Mouse (Mus musculus) embryo, embryonic 11.5 days (tissue): ENCODE measurements around the gene Gpr143.
"Not testable (repeated sequence)": the region's sequence is repeated elsewhere in the genome, so short reads cannot be mapped to it uniquely, and the experiment has no call there.

ENCODE experiments used
- DNase-seq: peaks from one replicate; pipeline ENCODE4 v3.0.0-alpha.2; 2012; ENCODE audit warnings: low read depth, low spot score

The Gpr143 gene

DNA sequence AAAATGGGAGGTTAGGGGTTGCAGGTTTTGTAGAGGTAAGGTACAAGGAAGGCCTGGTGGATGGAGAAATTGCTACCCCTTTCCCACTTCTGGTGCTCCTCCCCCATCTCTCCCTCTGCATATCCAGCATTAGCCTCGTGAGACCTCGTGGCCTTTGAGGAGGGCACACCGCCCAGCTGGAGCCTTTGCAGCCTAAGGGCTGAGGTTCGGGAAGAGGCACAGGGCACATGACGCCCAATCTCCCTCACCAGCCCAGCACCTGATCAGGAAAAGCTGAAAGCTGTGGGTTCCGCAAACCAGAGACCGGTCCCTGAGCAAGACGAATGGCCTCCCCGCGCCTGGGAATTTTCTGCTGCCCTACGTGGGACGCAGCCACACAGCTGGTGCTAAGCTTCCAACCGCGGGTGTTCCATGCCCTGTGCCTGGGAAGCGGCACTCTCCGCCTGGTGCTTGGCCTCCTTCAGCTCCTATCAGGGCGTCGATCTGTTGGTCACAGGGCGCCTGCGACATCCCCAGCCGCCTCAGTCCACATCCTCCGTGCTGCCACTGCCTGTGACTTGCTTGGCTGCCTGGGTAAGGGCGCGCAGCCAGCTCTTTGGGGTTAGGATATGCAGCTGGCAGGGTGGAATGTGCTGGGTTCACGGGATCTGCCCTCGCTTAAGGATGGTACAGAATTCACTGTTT, at the start of gene Gpr143:
Gene Gpr143 (plus strand): TSS at position 202 of the 684 bp plus-strand sequence.
- no peak for DNase-seq

GRCm38 (mm10) chrX:152735283-152735682, 46.4 kb upstream of the Gpr143 start:
- DNase-seq, result no peak

DNA sequence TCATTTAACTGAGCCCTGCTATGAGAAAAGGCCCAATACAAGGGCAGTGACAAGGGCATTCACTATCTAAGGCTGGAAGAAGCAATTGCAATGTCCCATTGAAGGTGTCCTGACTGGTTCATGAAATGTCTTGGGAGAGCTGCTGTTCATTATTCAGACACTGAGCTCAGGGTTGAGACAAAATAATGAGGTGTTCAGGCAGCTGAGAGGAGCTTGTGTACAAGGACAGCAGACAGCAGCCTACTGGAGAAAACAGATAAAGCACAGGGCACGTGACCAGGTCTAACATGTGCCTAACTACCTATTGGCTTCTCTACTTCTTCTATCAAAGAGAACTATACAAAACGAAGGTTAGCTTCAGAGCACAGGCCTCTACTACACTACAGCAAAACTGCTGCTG, 43.5 kb upstream of the Gpr143 start:
- DNase-seq, result no peak

DNA sequence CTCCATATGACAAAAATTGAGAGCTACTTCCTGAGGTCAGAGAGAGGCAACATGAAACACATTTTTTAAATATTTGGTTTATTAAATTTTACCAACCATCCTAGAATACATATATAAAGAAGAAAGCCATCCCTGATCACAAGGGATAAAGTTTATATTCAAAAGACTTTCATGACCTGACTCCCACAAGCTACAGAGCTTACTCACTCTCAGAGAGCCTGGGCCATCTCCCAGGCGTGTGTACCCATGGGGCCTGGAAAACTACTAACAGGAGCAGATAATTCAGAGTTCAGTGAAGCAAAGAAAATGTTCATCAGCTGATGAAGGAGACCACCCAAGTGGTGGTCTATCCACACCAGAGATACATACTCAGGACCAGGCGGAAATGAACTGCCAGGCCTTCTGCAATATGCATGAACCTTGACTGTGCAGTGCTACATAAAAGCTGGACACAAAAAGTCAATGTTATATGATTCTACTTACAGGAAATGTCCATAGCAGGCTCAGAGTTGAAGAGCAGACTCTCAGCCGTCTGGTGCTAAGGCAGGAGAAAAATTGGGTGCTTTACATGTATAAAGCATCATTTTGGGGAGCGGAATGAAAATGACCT, 42.9 kb upstream of the Gpr143 start:
- no peak for DNase-seq

GRCm38 (mm10) chrX:152743642-152744041, 38.1 kb upstream of the Gpr143 start:
- DNase-seq, result no peak

- no peak for DNase-seq
Measured at GRCm38 (mm10) chrX:152745925-152746324, 35.8 kb upstream of the Gpr143 start.

- DNase-seq, result no peak
Measured at GRCm38 (mm10) chrX:152755819-152756218, 25.9 kb upstream of the Gpr143 start.

GRCm38 (mm10) chrX:152756293-152756692, 25.4 kb upstream of the Gpr143 start:
- DNase-seq, result no peak

DNA sequence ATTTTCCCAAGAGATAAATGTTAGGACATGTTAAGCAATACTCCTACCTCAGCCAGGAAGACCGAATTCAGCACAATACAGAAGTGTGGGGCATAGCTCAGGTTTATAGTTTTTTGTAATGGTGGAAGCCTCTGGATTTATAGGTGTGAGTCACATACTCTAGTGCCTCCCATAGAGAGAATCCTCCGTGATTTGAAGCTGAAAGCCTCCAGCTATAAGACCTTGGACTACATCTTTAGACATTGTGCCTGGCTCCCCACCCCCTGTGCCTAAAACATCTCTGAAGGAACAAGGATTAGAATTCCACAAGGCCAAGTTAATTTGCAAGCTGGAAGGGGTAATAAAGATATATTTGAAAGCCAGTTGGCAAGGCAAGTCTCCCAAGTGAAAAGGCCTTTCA, 19.3 kb upstream of the Gpr143 start:
- no peak for DNase-seq

GRCm38 (mm10) chrX:152762855-152763254, 18.9 kb upstream of the Gpr143 start:
- no peak for DNase-seq

DNA sequence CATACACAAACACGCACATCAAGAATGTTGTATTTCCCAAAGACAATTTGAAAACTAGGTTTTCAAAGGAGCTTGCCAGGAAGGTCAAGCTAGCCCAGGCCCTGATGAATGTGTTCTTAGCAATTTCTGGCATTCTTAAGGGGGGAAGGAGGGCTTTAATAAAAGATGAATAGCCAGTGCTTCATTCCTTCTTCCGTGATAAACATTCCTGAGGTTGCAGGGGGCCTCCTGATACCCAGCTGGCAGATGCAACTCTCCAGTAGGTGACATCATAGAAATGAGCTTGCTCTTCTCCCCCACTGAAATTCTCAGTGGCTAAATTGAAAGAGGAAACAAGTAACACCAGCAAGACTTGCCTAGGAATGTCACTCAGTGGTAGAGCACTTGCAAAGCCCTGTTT, 17.6 kb upstream of the Gpr143 start:
- DNase-seq, result no peak

- peak; percentile 9 for DNase-seq
Measured at GRCm38 (mm10) chrX:152768891-152769599, 12.7 kb upstream of the Gpr143 start, which contains the start of gene Shroom2. Gene Shroom2, minus strand, starts transcription at chrX:152769465.

DNA sequence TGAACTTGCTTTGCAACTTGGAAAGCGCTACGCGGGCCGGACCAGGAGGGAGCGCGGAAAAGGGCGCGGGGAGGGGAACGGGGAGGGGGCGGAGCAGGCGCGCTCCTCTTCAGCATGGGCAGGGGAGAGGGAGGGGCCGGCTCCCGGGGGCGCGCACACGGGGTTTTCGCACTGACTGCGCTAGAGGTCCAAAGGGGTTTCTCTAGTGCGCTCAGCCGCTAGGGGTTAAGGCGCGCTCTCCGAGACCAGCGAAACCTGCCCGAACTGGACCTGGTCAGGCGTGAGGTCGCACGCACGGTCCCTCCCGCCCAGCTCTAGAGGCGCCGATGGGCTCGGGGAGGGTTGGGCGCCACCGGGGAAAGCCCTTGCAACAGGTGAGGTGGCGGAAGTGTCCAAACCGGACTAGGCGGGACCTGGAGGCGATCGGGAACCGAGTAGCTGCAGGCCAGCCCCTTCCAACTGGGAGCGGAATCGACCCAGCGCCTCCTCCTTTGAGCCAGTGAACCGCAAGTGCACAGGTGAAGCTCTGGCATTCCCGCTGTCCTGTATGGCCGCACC, 12.0 kb upstream of the Gpr143 start:
- DNase-seq, result peak; percentile 54

- no peak for DNase-seq
Measured at GRCm38 (mm10) chrX:152788129-152788528, 6.4 kb downstream of the Gpr143 start.

- DNase-seq, result no peak
Measured at GRCm38 (mm10) chrX:152788611-152789010, 6.9 kb downstream of the Gpr143 start.

GRCm38 (mm10) chrX:152805317-152805716, 23.6 kb downstream of the Gpr143 start:
- DNase-seq, result no peak

DNA sequence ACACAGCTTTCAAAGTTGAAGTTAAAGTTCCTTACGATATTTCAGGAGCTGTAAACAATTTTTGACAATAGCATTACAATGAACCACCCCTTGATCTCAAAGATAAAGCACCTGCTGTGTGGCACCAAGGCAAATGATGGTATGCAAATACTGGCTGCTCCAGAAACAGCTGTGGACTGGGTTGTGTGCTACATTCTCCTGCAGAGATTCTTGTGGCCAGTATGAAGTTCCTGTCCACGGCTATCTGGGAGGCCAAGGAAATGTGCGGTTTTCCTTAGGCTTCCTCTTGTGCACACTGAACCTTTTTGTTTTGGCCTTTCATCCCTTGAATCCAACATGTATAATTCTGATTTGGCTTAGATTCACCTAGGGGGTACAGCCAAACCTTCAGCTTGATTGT, 31.6 kb downstream of the Gpr143 start:
- no peak for DNase-seq

GRCm38 (mm10) chrX:152818996-152819395, 37.3 kb downstream of the Gpr143 start:
- DNase-seq, result no peak

DNA sequence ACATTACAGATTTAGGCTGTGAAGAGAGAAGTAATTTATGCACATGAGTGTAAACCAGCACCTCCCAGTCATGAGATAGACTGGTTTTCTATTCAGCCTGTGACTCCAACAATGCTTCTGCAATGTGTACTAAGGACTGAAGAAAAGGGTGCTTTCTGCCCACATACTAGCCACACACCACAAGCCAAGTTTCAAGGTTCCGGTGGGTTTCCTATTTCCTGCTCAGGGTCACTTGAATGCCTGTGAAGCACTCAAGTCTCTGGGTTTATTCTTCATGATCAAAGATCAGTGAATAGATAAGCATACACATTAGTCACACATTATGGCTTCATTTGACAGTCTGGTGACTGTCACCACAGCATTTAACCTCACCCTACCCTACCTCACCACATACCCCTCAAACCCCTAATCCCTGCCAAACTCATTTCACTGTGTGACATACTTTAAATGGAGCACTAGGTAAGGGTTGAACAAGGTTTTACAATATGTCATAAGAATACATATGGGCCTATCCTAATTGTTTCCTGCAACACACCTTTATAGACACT, 49.4 kb downstream of the Gpr143 start:
- DNase-seq, result not testable (repeated sequence)

- peak; percentile 14 for DNase-seq
Measured at GRCm38 (mm10) chrX:152834940-152835339, 53.2 kb downstream of the Gpr143 start.

DNA sequence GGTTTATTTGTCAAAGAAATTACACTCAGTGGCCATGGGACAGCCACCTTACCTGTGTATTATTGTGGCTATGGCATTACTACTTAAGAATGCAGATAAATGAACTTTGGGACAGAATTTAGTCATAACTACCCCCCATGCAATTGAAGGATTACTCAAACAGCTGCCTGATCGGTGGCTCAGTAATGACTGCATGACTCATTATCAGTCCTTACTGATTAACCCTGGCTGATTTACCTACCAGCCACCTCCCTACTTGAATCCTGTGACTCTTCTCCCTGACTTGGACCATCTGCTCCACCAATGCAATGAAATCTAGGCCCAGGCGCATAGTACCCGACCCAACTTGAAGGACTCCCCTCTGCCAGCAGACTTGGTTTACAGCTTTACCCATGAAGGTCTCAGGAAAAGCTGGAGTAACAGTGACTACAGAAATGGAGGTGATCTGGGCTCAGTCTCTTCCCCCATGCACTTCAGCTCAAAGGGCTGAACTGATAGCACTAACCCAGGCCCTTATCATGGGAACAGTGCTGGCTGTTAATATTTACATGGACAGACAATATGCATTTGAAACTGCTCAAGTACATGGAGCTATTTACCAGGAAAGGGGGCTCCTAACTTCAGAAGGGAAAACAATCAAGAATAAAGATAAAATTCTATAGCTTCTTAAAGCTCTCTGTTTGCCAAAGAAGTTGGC, 73.5 kb downstream of the Gpr143 start:
- no peak for DNase-seq
